In the genomic region with DNA sequence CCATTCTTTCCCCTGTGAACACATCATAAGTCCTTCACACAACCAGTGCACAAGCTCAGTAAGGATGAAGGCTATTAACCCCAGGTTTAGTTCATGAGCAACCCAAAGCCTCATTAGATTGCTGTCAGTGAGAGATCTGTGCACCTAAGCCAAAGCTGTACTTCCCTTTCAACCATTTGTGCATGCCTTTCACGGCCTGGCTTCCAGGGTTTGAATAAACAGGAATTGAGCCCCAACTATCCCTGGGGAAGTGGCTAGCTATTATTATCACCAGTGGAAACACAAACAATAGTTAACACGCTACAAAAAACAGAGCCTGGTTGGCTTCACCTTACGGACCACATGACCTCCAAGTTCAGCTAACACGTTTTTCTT, we compare ENCODE assay signal across 7 mouse cellular contexts.
DNase-seq lines count a peak whose midpoint lies in the region; ATAC-seq and TF ChIP-seq lines count a peak whose summit lies in the region.

No protein-coding gene starts in this region.

- no peak overlapping the region for H3K27ac ChIP-seq in kidney, postnatal 0 days
- peak overlapping the region; percentile 88 for H3K27ac ChIP-seq in brown adipose tissue, adult 24 weeks (replicated peaks; ENCODE audit: low read depth, low read length)
- H3K27ac ChIP-seq in embryonic facial prominence, embryonic 13.5 days: peak overlapping the region; percentile 57
- H3K27ac ChIP-seq in hindbrain, embryonic 15.5 days (replicated peaks): 0 out of 2 replicates have a peak overlapping the region, but pooled peaks have one; percentile 45

- H3K4me3 ChIP-seq in kidney, postnatal 0 days (replicated peaks; ENCODE audit: low read depth, low read length): no peak overlapping the region
- H3K4me3 ChIP-seq in brown adipose tissue, adult 24 weeks (ENCODE audit: insufficient read depth, low read depth, low read length): no peak overlapping the region
- no peak overlapping the region for H3K4me3 ChIP-seq in embryonic facial prominence, embryonic 13.5 days
- H3K4me3 ChIP-seq in hindbrain, embryonic 15.5 days: no peak overlapping the region

- H3K9me3 ChIP-seq in kidney, postnatal 0 days (replicated peaks; ENCODE audit: low read length): no peaks in the 10 kb centered on the region
- no peaks in the 10 kb centered on the region for H3K9me3 ChIP-seq in embryonic facial prominence, embryonic 13.5 days
- no peaks in the 10 kb centered on the region for H3K9me3 ChIP-seq in hindbrain, embryonic 15.5 days

- DNase-seq in kidney, postnatal 0 days (ENCODE audit: low spot score): peak; percentile 8
- no peak for DNase-seq in kidney, adult 18-20 months
- no peak for DNase-seq in urinary bladder, postnatal 36 days (ENCODE audit: low spot score in 2 of 2)
- DNase-seq in left cerebral cortex, adult 9 months (ENCODE audit: low spot score in 2 of 2): no peak

- TF ChIP-seq CTCF in kidney, postnatal 0 days (IDR thresholded peaks at IDR 0.05; ENCODE audit: low read depth): no peak

- no peak overlapping the region for H3K9ac ChIP-seq in kidney, postnatal 0 days (ENCODE audit: low read depth, low read length)
- H3K9ac ChIP-seq in embryonic facial prominence, embryonic 13.5 days: no peak overlapping the region
- H3K9ac ChIP-seq in hindbrain, embryonic 15.5 days: no peak overlapping the region

- 39% methylated on average over 4 of the region's 4 CpGs for WGBS in kidney, postnatal 0 days
- WGBS in embryonic facial prominence, embryonic 13.5 days: 51% methylated on average over 4 of the region's 4 CpGs
- 48% methylated on average over 4 of the region's 4 CpGs for WGBS in hindbrain, embryonic 15.5 days

- H3K27me3 ChIP-seq in kidney, postnatal 0 days (ENCODE audit: insufficient read depth, low read length): 0 out of 2 replicates have a peak, but pooled peaks cover 12% of the 10 kb centered on the region
- H3K27me3 ChIP-seq in embryonic facial prominence, embryonic 13.5 days: peaks cover 69% of the 10 kb centered on the region
- peaks cover 9% of the 10 kb centered on the region for H3K27me3 ChIP-seq in hindbrain, embryonic 15.5 days

- H3K4me2 ChIP-seq in kidney, postnatal 0 days (ENCODE audit: low read length): no peak overlapping the region
- no peak overlapping the region for H3K4me2 ChIP-seq in embryonic facial prominence, embryonic 13.5 days
- H3K4me2 ChIP-seq in hindbrain, embryonic 15.5 days: no peak overlapping the region

- H3K4me1 ChIP-seq in kidney, postnatal 0 days (replicated peaks; ENCODE audit: insufficient read depth, low read length): no peaks in the 10 kb centered on the region
- H3K4me1 ChIP-seq in brown adipose tissue, adult 24 weeks (ENCODE audit: control insufficient read depth, insufficient read depth, insufficient read length, low read length): peaks cover 9% of the 10 kb centered on the region; the same call in 1 of the 2 replicates
- H3K4me1 ChIP-seq in embryonic facial prominence, embryonic 13.5 days: peaks cover 5% of the 10 kb centered on the region; the same call in 1 of the 2 replicates
- 0 out of 2 replicates have a peak, but pooled peaks cover 5% of the 10 kb centered on the region for H3K4me1 ChIP-seq in hindbrain, embryonic 15.5 days (replicated peaks)

- ATAC-seq in kidney, postnatal 0 days (replicated peaks; ENCODE audit: low FRiP score, low read depth): no peak
- ATAC-seq in embryonic facial prominence, embryonic 13.5 days (ENCODE audit: insufficient number of reproducible peaks, insufficient read depth, low FRiP score, low TSS enrichment, low read depth): no peak
- no peak for ATAC-seq in hindbrain, embryonic 15.5 days (ENCODE audit: low FRiP score, low read depth)

- no peaks in the 10 kb centered on the region for H3K36me3 ChIP-seq in kidney, postnatal 0 days (ENCODE audit: insufficient read depth, low read length)
- H3K36me3 ChIP-seq in embryonic facial prominence, embryonic 13.5 days: no peaks in the 10 kb centered on the region
- no peaks in the 10 kb centered on the region for H3K36me3 ChIP-seq in hindbrain, embryonic 15.5 days
